Mouse (Mus musculus) CH12.LX (cell line): ENCODE data around the gene Rab12. TPM values are rescaled to one million over a fixed set of nuclear protein-coding genes. Genes with fewer than 3 reads are reported as not detected.

ENCODE experiments used
- DNase-seq: peaks from one replicate; pipeline ENCODE4 v3.0.0-alpha.2; 2013; ENCODE audit errors: extremely low read depth
- H3K27ac ChIP-seq: 2 replicates; pipeline ENCODE4 v1.5.1; 2012; ENCODE audit warnings: low read depth, mild to moderate bottlenecking, control low read depth, moderate library complexity; ENCODE audit not compliant: insufficient read depth
- H3K27me3 ChIP-seq: replicated peaks from 2 replicates; pipeline ENCODE3; 2012; ENCODE audit warnings: inconsistent platforms
- H3K36me3 ChIP-seq, 2 experiments: replicated peaks in 1 of 2; 2 replicates each; pipeline versions ENCODE3 to v1.6.1; 2012; ENCODE audit warnings: inconsistent platforms in 1 of 2, low read length in 1 of 2, mild to moderate bottlenecking in 1 of 2, mixed read lengths in 1 of 2, moderate library complexity in 1 of 2; ENCODE audit not compliant: control insufficient read depth in 1 of 2, insufficient read depth in 1 of 2
- H3K4me1 ChIP-seq, 2 experiments: 2 replicates each; pipeline ENCODE4 v1.6.1; 2012; ENCODE audit warnings: inconsistent platforms in 1 of 2, moderate library complexity in 1 of 2; ENCODE audit not compliant: insufficient read depth in 2 of 2, control insufficient read depth in 1 of 2
- H3K4me2 ChIP-seq: 2 replicates; pipeline ENCODE4 v1.6.1; 2012; ENCODE audit warnings: low read depth, mild to moderate bottlenecking, control low read depth; ENCODE audit not compliant: poor library complexity, insufficient read depth, severe bottlenecking
- H3K4me3 ChIP-seq, 3 experiments: fragments of 150-350 bp in 1 of 3; sonication (generic) in 1 of 3; replicated peaks in 1 of 3; 2 replicates each; pipeline versions ENCODE3 to v1.5.1; 2011 to 2012; ENCODE audit warnings: low read depth in 2 of 3, low read length in 2 of 3, mild to moderate bottlenecking in 2 of 3, moderate library complexity in 2 of 3, control low read depth in 1 of 3, improper control_type of control experiment in 1 of 3, inconsistent platforms in 1 of 3, mixed read lengths in 1 of 3; ENCODE audit not compliant: poor library complexity in 1 of 3
- H3K79me2 ChIP-seq: replicated peaks from 2 replicates; pipeline ENCODE4 v1.6.1; 2012; ENCODE audit warnings: mild to moderate bottlenecking, moderate library complexity; ENCODE audit not compliant: control insufficient read depth, poor library complexity, insufficient read depth, severe bottlenecking; ENCODE audit errors: extremely low read depth
- H3K9ac ChIP-seq: 2 replicates; pipeline ENCODE4 v1.6.1; 2012; ENCODE audit warnings: low read depth, mild to moderate bottlenecking, control low read depth, moderate library complexity; ENCODE audit not compliant: insufficient read depth
- H3K9me3 ChIP-seq: replicated peaks from 2 replicates; pipeline ENCODE3; 2012; ENCODE audit warnings: low read length, inconsistent platforms, mixed read lengths
- CHD1 ChIP-seq: IDR thresholded peaks from 2 replicates; pipeline ENCODE4 v1.6.1; 2012; ENCODE audit warnings: low read depth, low read length, improper control_type of control experiment, inconsistent platforms
- CHD2 ChIP-seq: IDR thresholded peaks from 2 replicates; pipeline ENCODE4 v1.6.1; 2011; ENCODE audit warnings: low read length, improper control_type of control experiment
- ETS1 ChIP-seq: conservative IDR thresholded peaks from 2 replicates; pipeline ENCODE4 v1.6.1; 2012; ENCODE audit warnings: low read depth, mild to moderate bottlenecking, inconsistent platforms, low read length, improper control_type of control experiment, moderate library complexity
- GABPA ChIP-seq: IDR thresholded peaks from 2 replicates; pipeline ENCODE4 v1.6.1; 2012; ENCODE audit warnings: low read depth, low read length, improper control_type of control experiment, inconsistent platforms; ENCODE audit not compliant: insufficient replicate concordance
- HCFC1 ChIP-seq: IDR thresholded peaks from 2 replicates; pipeline ENCODE4 v1.6.1; 2012; ENCODE audit warnings: low read depth, mild to moderate bottlenecking, inconsistent platforms, low read length, improper control_type of control experiment
- IRF4 ChIP-seq: IDR thresholded peaks from 2 replicates; pipeline ENCODE4 v1.6.1; 2014; ENCODE audit warnings: low read depth, mild to moderate bottlenecking, inconsistent platforms, low read length, improper control_type of control experiment
- JUN ChIP-seq: IDR thresholded peaks from 2 replicates; pipeline ENCODE4 v1.6.1; 2011; ENCODE audit warnings: low read depth, mild to moderate bottlenecking, low read length, improper control_type of control experiment, moderate library complexity; ENCODE audit not compliant: insufficient read depth
- JUND ChIP-seq: conservative IDR thresholded peaks from 2 replicates; pipeline ENCODE4 v1.6.1; 2011; ENCODE audit warnings: low read depth, low read length, improper control_type of control experiment
- KAT2A ChIP-seq: IDR thresholded peaks from 2 replicates; pipeline ENCODE4 v1.6.1; 2012; ENCODE audit warnings: low read length, improper control_type of control experiment, inconsistent platforms; ENCODE audit not compliant: insufficient replicate concordance
- MAFK ChIP-seq: IDR thresholded peaks from 2 replicates; pipeline ENCODE4 v1.6.1; 2011; ENCODE audit warnings: low read length, improper control_type of control experiment; ENCODE audit not compliant: insufficient replicate concordance
- MEF2A ChIP-seq: IDR thresholded peaks from 2 replicates; pipeline ENCODE4 v1.6.1; 2014; ENCODE audit warnings: low read depth, mild to moderate bottlenecking, inconsistent platforms, low read length, improper control_type of control experiment, borderline replicate concordance
- MXI1 ChIP-seq: IDR thresholded peaks from 2 replicates; pipeline ENCODE4 v1.6.1; 2011; ENCODE audit warnings: mild to moderate bottlenecking, low read depth, low read length, improper control_type of control experiment
- MYC ChIP-seq: IDR thresholded peaks from 2 replicates; pipeline ENCODE4 v1.6.1; 2011; ENCODE audit warnings: low read depth, mild to moderate bottlenecking, improper control_type of control experiment, low read length
- PAX5 ChIP-seq: IDR thresholded peaks from 2 replicates; pipeline ENCODE4 v1.6.1; 2012; ENCODE audit warnings: low read length, inconsistent platforms, mixed read lengths
- POLR2AphosphoS2 ChIP-seq: IDR thresholded peaks from 2 replicates; pipeline ENCODE4 v1.6.1; 2011; ENCODE audit warnings: low read depth, low read length, improper control_type of control experiment
- SIN3A ChIP-seq: IDR thresholded peaks from 2 replicates; pipeline ENCODE4 v1.6.1; 2012; ENCODE audit warnings: low read length, improper control_type of control experiment, inconsistent platforms
- SMC3 ChIP-seq: IDR thresholded peaks from 2 replicates; pipeline ENCODE4 v1.6.1; 2011; ENCODE audit warnings: low read depth, low read length, improper control_type of control experiment
- TBP ChIP-seq: conservative IDR thresholded peaks from 2 replicates; pipeline ENCODE4 v1.6.1; 2011; ENCODE audit warnings: low read depth, low read length, improper control_type of control experiment
- USF1 ChIP-seq: IDR thresholded peaks from 2 replicates; pipeline ENCODE4 v1.6.1; 2014; ENCODE audit warnings: low read depth, mild to moderate bottlenecking, inconsistent platforms, low read length, improper control_type of control experiment
- ZC3H11A ChIP-seq: IDR thresholded peaks from 2 replicates; pipeline ENCODE4 v1.6.1; 2012; ENCODE audit warnings: low read depth, mild to moderate bottlenecking, inconsistent platforms, low read length, improper control_type of control experiment
- ZKSCAN1 ChIP-seq: IDR thresholded peaks from 2 replicates; pipeline ENCODE4 v1.6.1; 2012; ENCODE audit warnings: low read depth, inconsistent platforms, low read length, improper control_type of control experiment, borderline replicate concordance
- ZMIZ1 ChIP-seq: IDR thresholded peaks from 2 replicates; pipeline ENCODE4 v1.6.1; 2012; ENCODE audit warnings: low read depth, mild to moderate bottlenecking, inconsistent platforms, low read length, improper control_type of control experiment
- dilution Hi-C: fragments of 300-500 bp; cut with MboI; formaldehyde crosslinking; loops from 2 replicates; pipeline ENCODE4 v1.14.3; 2020; ENCODE audit warnings: low sequenced_read_pairs; ENCODE audit not compliant: extremely low pct_unique_long_range_greater_than_20kb, extremely low pct_ligation_motif_present
- in situ Hi-C: fragments of 300-500 bp; cut with MboI; formaldehyde crosslinking; loops from 3 replicates; pipeline ENCODE4 v1.14.3; 2019; ENCODE audit warnings: low sequenced_read_pairs, low pct_ligation_motif_present, low pct_unique_long_range_greater_than_20kb, mixed read lengths
- polyA plus RNA-seq: library from polyadenylated mRNA; unstranded; fragments of >175 nt; gene quantifications from 2 replicates; pipeline ENCODE4 v1.2.1, GENCODE M21; 2012; ENCODE audit warnings: low read depth; ENCODE audit not compliant: insufficient read length
- total RNA-seq, 2 experiments: library from RNA; depleted of rRNA; stranded (reverse); fragments of 300-350 nt in 1 of 2; fragments of >200 nt in 1 of 2; gene quantifications; 2 replicates each; pipeline ENCODE4 v1.2.3; 2012 to 2014

The Rab12 gene
- total and polyA plus RNA-seq, 3 experiments: 8.4 to 17.1 (median 13.5) TPM

DNA sequence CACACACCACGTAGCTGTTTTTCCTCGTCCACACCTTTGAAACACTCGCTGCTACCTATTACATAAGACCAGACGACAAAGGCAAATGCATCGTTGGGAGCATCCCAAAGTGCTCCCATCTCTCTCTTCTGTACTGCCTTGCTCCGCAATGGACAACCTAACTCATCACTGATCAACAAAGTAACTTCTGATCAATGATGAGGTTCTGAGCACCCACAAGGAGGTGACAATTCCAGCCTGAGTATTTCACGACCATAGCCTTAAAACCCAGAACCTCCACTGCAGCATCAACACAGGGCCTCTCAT is 72.6 kb downstream of the Rab12 start:
- in situ Hi-C loops: no loop called here
- H3K27ac ChIP-seq: no peak overlapping the region
- DNase-seq: no peak
- H3K9ac ChIP-seq: no peak overlapping the region
- no peak overlapping the region for H3K4me2 ChIP-seq
- H3K4me1 ChIP-seq: no peaks in the 10 kb centered on the region
- peaks cover 68% of the 10 kb centered on the region for H3K9me3 ChIP-seq
- TF ChIP-seq SMC3 (no peak), IRF4 (no peak), MEF2A (no peak), PAX5 (no peak), MXI1 (no peak), JUN (no peak), JUND (no peak)
- TF ChIP-seq, all 38 proteins: peak for 0
- no peak overlapping the region for H3K4me3 ChIP-seq
- no peaks in the 10 kb centered on the region for H3K36me3 ChIP-seq
- dilution Hi-C loops: no loop called here
- H3K27me3 ChIP-seq: no peaks in the 10 kb centered on the region
- H3K79me2 ChIP-seq: no peaks in the 10 kb centered on the region

DNA sequence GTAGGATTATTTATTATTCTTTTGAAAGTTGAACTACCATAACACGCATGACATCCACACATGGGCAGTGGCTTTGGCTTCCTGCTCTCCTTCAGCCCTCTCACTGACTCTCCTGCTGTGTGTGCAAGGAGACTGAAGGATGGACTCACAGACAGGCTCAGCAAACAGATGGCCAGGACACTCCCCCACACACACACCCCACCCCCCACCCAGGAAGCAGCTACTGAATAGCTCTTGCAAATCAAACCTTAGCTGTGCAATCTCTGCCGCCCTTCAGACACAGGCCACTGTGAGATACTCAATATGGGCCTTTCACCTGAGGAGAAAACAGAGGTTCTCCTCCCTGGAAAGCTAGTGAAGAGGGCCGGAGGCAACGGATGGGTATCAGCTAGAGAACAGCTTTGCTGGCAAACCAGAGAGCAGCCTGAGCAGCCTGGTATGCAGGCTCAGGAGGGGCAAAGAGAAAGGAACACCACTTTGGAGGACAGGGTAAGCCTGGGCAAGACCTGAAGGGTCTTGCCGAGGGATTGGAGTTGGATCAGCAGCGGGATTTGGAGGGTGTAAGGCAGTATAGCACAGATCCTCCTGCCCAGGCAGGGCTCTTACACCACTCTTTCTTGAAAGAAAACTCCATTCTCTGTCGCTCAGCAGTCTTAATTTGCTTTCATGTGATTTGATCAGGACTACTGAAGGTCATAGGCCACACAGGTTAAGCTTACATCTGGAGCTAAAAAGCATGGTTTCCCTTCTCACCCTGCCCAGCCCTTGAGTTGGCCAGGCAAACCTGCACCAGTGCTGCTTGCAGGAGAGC is 73.1 kb downstream of the Rab12 start:
- dilution Hi-C loops (no loop called here), in situ Hi-C loops (no loop called here)
- Histone ChIP-seq H3K4me3 (no peak overlapping the region), H3K27ac (no peak overlapping the region), H3K9ac (no peak overlapping the region), H3K4me1 (no peaks in the 10 kb centered on the region), H3K36me3 (no peaks in the 10 kb centered on the region), H3K79me2 (no peaks in the 10 kb centered on the region), H3K27me3 (no peaks in the 10 kb centered on the region), H3K9me3 (peaks cover 65% of the 10 kb centered on the region), H3K4me2 (no peak overlapping the region)
- no peak for DNase-seq
- TF ChIP-seq CHD2 (no peak), HCFC1 (no peak), ZKSCAN1 (no peak), USF1 (no peak), TBP (no peak), ZMIZ1 (no peak), SIN3A (no peak), MYC (no peak), GABPA (no peak), KAT2A (no peak), ETS1 (no peak), ZC3H11A (no peak), MAFK (no peak), CHD1 (no peak), MEF2A (no peak), POLR2AphosphoS2 (no peak)

Other genes starting within 250 kb of the Rab12 start
- not detected in 2 replicates for gene Mtcl1, start 70.0 kb downstream of the Rab12 start, total RNA-seq (2012; rRNA removed)
- not detected in 2 replicates for gene Mtcl1, start 70.0 kb downstream of the Rab12 start, total RNA-seq (2014; rRNA removed)
- gene Mtcl1, start 70.0 kb downstream of the Rab12 start, polyA plus RNA-seq: not detected in 2 replicates
- gene Themis3, start 74.9 kb upstream of the Rab12 start, total RNA-seq (2012; rRNA removed): not detected in 2 replicates
- gene Themis3, start 74.9 kb upstream of the Rab12 start, total RNA-seq (2014; rRNA removed): not detected in 2 replicates
- not detected in 2 replicates for gene Themis3, start 74.9 kb upstream of the Rab12 start, polyA plus RNA-seq